Mouse (Mus musculus) right cerebral cortex, postnatal 4 days (tissue): ENCODE data around the gene Rap1a.

ENCODE experiments used
- DNase-seq: peaks from one replicate; pipeline ENCODE4 v3.0.0-alpha.2; 2022

The Rap1a gene

GRCm38 (mm10) chr3:105680346-105680745 lies 120.8 kb downstream of the Rap1a start:
- no peak for DNase-seq
